Mouse (Mus musculus) adrenal gland, postnatal 0 days (tissue): Measurements from ENCODE around the gene Zfp936. TPM values are rescaled to one million over a fixed set of nuclear protein-coding genes. Genes with fewer than 3 reads are reported as not detected.

Source experiments
- microRNA-seq: library from miRNA; unstranded; fragments of <30 nt; microRNA quantifications from one replicate; pipeline ENCODE4, GENCODE M21; 2016; ENCODE audit warnings: borderline replicate concordance; ENCODE audit not compliant: insufficient number of aligned reads
- polyA plus RNA-seq: library from polyadenylated mRNA; unstranded; fragments of >200 nt; fragmentation: Nextera tagmentation; extraction: Ambion mirVana; gene quantifications from 2 replicates; pipeline ENCODE4 v1.2.1, GENCODE M21; 2015

Gene Zfp936
- polyA plus RNA-seq, result not detected in 2 replicates

DNA sequence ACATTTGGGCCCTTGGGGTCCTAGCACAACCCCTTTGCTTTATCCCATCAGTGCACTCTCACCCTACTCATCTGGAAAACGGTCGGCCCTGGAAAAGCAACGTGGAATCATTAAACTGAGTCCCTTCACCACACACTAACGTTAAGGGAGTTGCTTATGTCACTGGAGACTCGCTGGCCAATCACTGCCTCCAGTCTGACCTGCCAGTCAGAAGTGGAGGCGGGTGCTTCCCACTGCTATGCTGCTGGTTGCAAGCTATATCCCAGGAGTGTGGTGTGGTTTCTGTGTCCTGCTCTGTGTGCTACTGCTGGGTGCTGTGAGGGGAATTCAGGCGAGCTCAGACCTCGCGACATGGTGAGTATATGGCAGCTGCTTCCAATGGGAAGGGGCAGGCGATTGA, at the start of gene Zfp936:
Gene Zfp936 (plus strand): TSS at position 301 of the 400 bp plus-strand sequence.

Small RNA genes lying within 50 kb of the gene (microRNA-seq; reads per million reads assigned to microRNA genes)
- gene Gm22707, result not detected

Other genes starting within 250 kb of the Zfp936 start
- gene Gm2381, start 247.0 kb upstream of the Zfp936 start, polyA plus RNA-seq, result not detected in 2 replicates
- not detected in 2 replicates for gene Vmn2r63, start 180.4 kb upstream of the Zfp936 start, polyA plus RNA-seq
- gene Gm9268, start 95.5 kb upstream of the Zfp936 start, polyA plus RNA-seq, result not detected in 2 replicates
- gene Zfp715, start 199.1 kb downstream of the Zfp936 start, polyA plus RNA-seq, result 13.5 and 13.8 TPM in 2 replicates
- 0.08 and 0.28 TPM in 2 replicates for gene Siglecf, start 237.1 kb downstream of the Zfp936 start, polyA plus RNA-seq